Mouse (Mus musculus) embryonic facial prominence, embryonic 12.5 days (tissue): ENCODE measurements around the gene Isy1. TPM values are rescaled to one million over a fixed set of nuclear protein-coding genes. Genes with fewer than 3 reads are reported as not detected.

Experiments used
- polyA plus RNA-seq: library from polyadenylated mRNA; unstranded; fragments of >200 nt; fragmentation: Nextera tagmentation; extraction: Ambion mirVana; gene quantifications from 2 replicates; pipeline ENCODE4 v1.2.1, GENCODE M21; 2016

Isy1 gene
- polyA plus RNA-seq, 1 experiment from 2014 or later = 60.5 TPM

Other genes with a start within 250 kb of the Isy1 start
- 3.7 and 4.1 TPM in 2 replicates for gene Prokr1, start 248.1 kb downstream of the Isy1 start, polyA plus RNA-seq
- gene Aplf, start 166.6 kb downstream of the Isy1 start, polyA plus RNA-seq = 13.6 and 14.0 TPM in 2 replicates
- 1.4 TPM in 2 replicates for gene Efcc1, start 107.9 kb downstream of the Isy1 start, polyA plus RNA-seq
- gene Gp9, start 60.7 kb downstream of the Isy1 start, polyA plus RNA-seq = 2.7 and 3.1 TPM in 2 replicates
- gene Rab43, start 26.6 kb downstream of the Isy1 start, polyA plus RNA-seq = 10.8 and 12.0 TPM in 2 replicates
- 3.9 and 4.2 TPM in 2 replicates for gene Gm45140, start 3.0 kb downstream of the Isy1 start, polyA plus RNA-seq
- gene Cnbp, start 12.3 kb upstream of the Isy1 start, polyA plus RNA-seq = 1,060 and 1,087 TPM in 2 replicates
- gene Copg1, start 49.0 kb upstream of the Isy1 start, polyA plus RNA-seq = 176 and 177 TPM in 2 replicates
- gene Hmces, start 75.1 kb upstream of the Isy1 start, polyA plus RNA-seq = 63.4 and 63.5 TPM in 2 replicates
- 88.3 and 117 TPM in 2 replicates for gene H1fx, start 142.8 kb upstream of the Isy1 start, polyA plus RNA-seq
- 169 and 175 TPM in 2 replicates for gene Rab7, start 206.5 kb upstream of the Isy1 start, polyA plus RNA-seq
- 345 and 352 TPM in 2 replicates for gene Rpn1, start 245.7 kb upstream of the Isy1 start, polyA plus RNA-seq